Mouse (Mus musculus) MEL (cell line): Measurements from ENCODE around the gene Eml6. TPM values are rescaled to one million over a fixed set of nuclear protein-coding genes. Genes with fewer than 3 reads are reported as not detected.

Experiments
- DNase-seq: peaks from one replicate; pipeline ENCODE4 v3.0.0; 2011; ENCODE audit warnings: low read depth, low spot score
- H3K27ac ChIP-seq: 2 replicates; pipeline ENCODE4 v1.5.1; 2012; ENCODE audit warnings: low read depth, mild to moderate bottlenecking, control low read depth, low read length, moderate library complexity; ENCODE audit not compliant: control insufficient read depth
- H3K27me3 ChIP-seq, 2 experiments: fragments of 150-350 bp in 1 of 2; sonication (generic) in 1 of 2; 2 replicates each; pipeline ENCODE4 v1.6.1; 2012; ENCODE audit warnings: low read length in 2 of 2, mild to moderate bottlenecking in 2 of 2, improper control_type of control experiment in 1 of 2, moderate library complexity in 1 of 2; ENCODE audit not compliant: insufficient read depth in 2 of 2, control insufficient read depth in 1 of 2
- H3K36me3 ChIP-seq, 2 experiments: 2 replicates each; pipeline ENCODE4 v1.6.1; 2012 to 2014; ENCODE audit warnings: low read length in 2 of 2, improper control_type of control experiment in 1 of 2, inconsistent platforms in 1 of 2, mild to moderate bottlenecking in 1 of 2; ENCODE audit not compliant: insufficient read depth in 2 of 2, control insufficient read depth in 1 of 2
- H3K4me1 ChIP-seq, 2 experiments: fragments of 150-350 bp in 1 of 2; sonication (generic) in 1 of 2; 2 replicates each; pipeline ENCODE4 v1.6.1; 2012; ENCODE audit warnings: low read length in 2 of 2, improper control_type of control experiment in 1 of 2, mild to moderate bottlenecking in 1 of 2; ENCODE audit not compliant: insufficient read depth in 2 of 2, control insufficient read depth in 1 of 2
- H3K4me3 ChIP-seq, 2 experiments: fragments of 150-350 bp in 1 of 2; sonication (generic) in 1 of 2; 2 replicates each; pipeline ENCODE4 v1.5.1; 2012; ENCODE audit warnings: low read depth in 2 of 2, low read length in 2 of 2, mild to moderate bottlenecking in 2 of 2, moderate library complexity in 2 of 2, control low read depth in 1 of 2, improper control_type of control experiment in 1 of 2; ENCODE audit not compliant: control insufficient read depth in 1 of 2, insufficient read depth in 1 of 2
- H3K79me2 ChIP-seq: 2 replicates; pipeline ENCODE4 v1.6.1; 2012; ENCODE audit warnings: mild to moderate bottlenecking, low read length, moderate library complexity; ENCODE audit not compliant: control insufficient read depth, poor library complexity, insufficient read depth
- H3K9ac ChIP-seq: 2 replicates; pipeline ENCODE4 v1.6.1; 2012; ENCODE audit warnings: low read depth, mild to moderate bottlenecking, control low read depth, low read length, moderate library complexity; ENCODE audit not compliant: control insufficient read depth, poor library complexity, severe bottlenecking
- H3K9me3 ChIP-seq: fragments of 150-350 bp; sonication (generic); replicated peaks from 2 replicates; pipeline ENCODE4 v1.6.1; 2012; ENCODE audit warnings: mild to moderate bottlenecking, low read length, improper control_type of control experiment, moderate library complexity; ENCODE audit not compliant: insufficient read depth
- CHD1 ChIP-seq: IDR thresholded peaks from 2 replicates; pipeline ENCODE4 v1.6.1; 2012; ENCODE audit warnings: low read depth, mild to moderate bottlenecking, inconsistent platforms, low read length, improper control_type of control experiment
- CHD2 ChIP-seq: IDR thresholded peaks from 2 replicates; pipeline ENCODE4 v1.6.1; 2011; ENCODE audit warnings: low read length, improper control_type of control experiment
- E2F4 ChIP-seq: IDR thresholded peaks from 2 replicates; pipeline ENCODE4 v1.6.1; 2011; ENCODE audit warnings: low read depth, low read length, improper control_type of control experiment, borderline replicate concordance
- ELF1 ChIP-seq: IDR thresholded peaks from 2 replicates; pipeline ENCODE4 v1.6.1; 2014; ENCODE audit warnings: low read depth, mild to moderate bottlenecking, inconsistent platforms, low read length, improper control_type of control experiment, moderate library complexity
- EP300 ChIP-seq, 2 experiments: IDR thresholded peaks; 2 replicates each; pipeline ENCODE4 v1.6.1; 2011; ENCODE audit warnings: improper control_type of control experiment in 2 of 2, low read length in 2 of 2, low read depth in 1 of 2, mild to moderate bottlenecking in 1 of 2
- GABPA ChIP-seq: IDR thresholded peaks from 2 replicates; pipeline ENCODE4 v1.6.1; 2012; ENCODE audit warnings: low read depth, mild to moderate bottlenecking, inconsistent platforms, low read length, improper control_type of control experiment, moderate library complexity
- JUND ChIP-seq: IDR thresholded peaks from 2 replicates; pipeline ENCODE4 v1.6.1; 2011; ENCODE audit warnings: low read depth, mild to moderate bottlenecking, improper control_type of control experiment, low read length
- MAFK ChIP-seq: IDR thresholded peaks from 2 replicates; pipeline ENCODE4 v1.6.1; 2011; ENCODE audit warnings: low read depth, mild to moderate bottlenecking, low read length, improper control_type of control experiment, borderline replicate concordance
- MEF2A ChIP-seq: IDR thresholded peaks from 2 replicates; pipeline ENCODE4 v1.6.1; 2014; ENCODE audit warnings: low read depth, mild to moderate bottlenecking, inconsistent platforms, low read length, improper control_type of control experiment; ENCODE audit not compliant: poor library complexity, insufficient replicate concordance, severe bottlenecking; ENCODE audit errors: extremely low read depth
- NELFE ChIP-seq: IDR thresholded peaks from 2 replicates; pipeline ENCODE4 v1.6.1; 2011; ENCODE audit warnings: low read depth, low read length, improper control_type of control experiment
- NRF1 ChIP-seq: IDR thresholded peaks from 2 replicates; pipeline ENCODE4 v1.6.1; 2014; ENCODE audit warnings: low read depth, mild to moderate bottlenecking, inconsistent platforms, low read length, improper control_type of control experiment, moderate library complexity; ENCODE audit not compliant: poor library complexity, insufficient read depth, severe bottlenecking
- POLR2AphosphoS2 ChIP-seq: IDR thresholded peaks from 2 replicates; pipeline ENCODE4 v1.6.1; 2011; ENCODE audit warnings: low read length, improper control_type of control experiment
- RCOR1 ChIP-seq: IDR thresholded peaks from 2 replicates; pipeline ENCODE4 v1.6.1; 2012; ENCODE audit warnings: low read depth, mild to moderate bottlenecking, inconsistent platforms, low read length, improper control_type of control experiment
- SIN3A ChIP-seq: IDR thresholded peaks from 2 replicates; pipeline ENCODE4 v1.6.1; 2012; ENCODE audit warnings: low read length, improper control_type of control experiment, inconsistent platforms
- SMC3 ChIP-seq: IDR thresholded peaks from 2 replicates; pipeline ENCODE4 v1.6.1; 2011; ENCODE audit warnings: low read depth, low read length, improper control_type of control experiment
- TAL1 ChIP-seq: IDR thresholded peaks from 2 replicates; pipeline ENCODE4 v1.6.1; 2012; ENCODE audit warnings: mild to moderate bottlenecking, inconsistent platforms, low read length, moderate library complexity, mixed read lengths
- TCF12 ChIP-seq: IDR thresholded peaks from 2 replicates; pipeline ENCODE4 v1.6.1; 2014; ENCODE audit warnings: low read depth, mild to moderate bottlenecking, inconsistent platforms, low read length, improper control_type of control experiment, moderate library complexity
- USF1 ChIP-seq: IDR thresholded peaks from 2 replicates; pipeline ENCODE4 v1.6.1; 2014; ENCODE audit warnings: low read depth, mild to moderate bottlenecking, inconsistent platforms, low read length, improper control_type of control experiment, moderate library complexity
- ZC3H11A ChIP-seq: IDR thresholded peaks from 2 replicates; pipeline ENCODE4 v1.6.1; 2012; ENCODE audit warnings: low read depth, mild to moderate bottlenecking, inconsistent platforms, low read length, improper control_type of control experiment
- ZKSCAN1 ChIP-seq: IDR thresholded peaks from 2 replicates; pipeline ENCODE4 v1.6.1; 2012; ENCODE audit warnings: low read depth, mild to moderate bottlenecking, inconsistent platforms, low read length, improper control_type of control experiment, moderate library complexity
- ZMIZ1 ChIP-seq: IDR thresholded peaks from 2 replicates; pipeline ENCODE4 v1.6.1; 2012; ENCODE audit warnings: low read depth, mild to moderate bottlenecking, inconsistent platforms, low read length, improper control_type of control experiment, moderate library complexity
- ZNF384 ChIP-seq: IDR thresholded peaks from 2 replicates; pipeline ENCODE4 v1.6.1; 2012; ENCODE audit warnings: low read depth, mild to moderate bottlenecking, inconsistent platforms, low read length, improper control_type of control experiment
- polyA plus RNA-seq, 2 experiments: library from polyadenylated mRNA; stranded (reverse) in 1 of 2; unstranded in 1 of 2; fragments of >175 nt in 1 of 2; fragments of >200 nt in 1 of 2; gene quantifications; 2 replicates each; pipeline versions ENCODE4 v1.2.1 to v1.2.4; 2012; ENCODE audit warnings: low replicate concordance in 2 of 2, low read depth in 1 of 2; ENCODE audit not compliant: insufficient read length in 2 of 2, insufficient read depth in 1 of 2, missing spikeins in 1 of 2
- total RNA-seq: library from RNA; depleted of rRNA; stranded (reverse); fragments of 300-350 nt; gene quantifications from 2 replicates; pipeline ENCODE4 v1.2.3, GENCODE M21; 2012

Eml6 gene
- total and polyA plus RNA-seq, 3 experiments = 2.7 to 2.8 TPM; not detected in 1

GRCm38 (mm10) chr11:29913180-29913579, 112.7 kb downstream of the Eml6 start:
- H3K36me3 ChIP-seq = no peaks in the 10 kb centered on the region
- DNase-seq = no peak

GRCm38 (mm10) chr11:29909330-29909729, 116.5 kb downstream of the Eml6 start:
- no peaks in the 10 kb centered on the region for H3K4me1 ChIP-seq
- no peak for DNase-seq
- TF ChIP-seq USF1 (no peak), SIN3A (no peak), POLR2AphosphoS2 (no peak), CHD2 (no peak), RCOR1 (no peak), MEF2A (no peak), ZMIZ1 (no peak), ZC3H11A (no peak), MAFK (no peak), E2F4 (no peak), CHD1 (no peak), JUND (no peak), SMC3 (no peak), EP300 (IDR thresholded peaks at IDR 0.05; ENCODE audit: low read depth in 1 of 2, low read length in 2 of 2) (no peak), NELFE (no peak), TCF12 (no peak), ZNF384 (no peak), NRF1 (no peak), ELF1 (no peak)

More at GRCm38 (mm10) chr11:29913180-29913579, 112.7 kb downstream of the Eml6 start:
- Histone ChIP-seq H3K4me1 (no peaks in the 10 kb centered on the region), H3K79me2 (no peaks in the 10 kb centered on the region), H3K27me3 (no peaks in the 10 kb centered on the region), H3K9ac (no peak overlapping the region), H3K9me3 (no peaks in the 10 kb centered on the region), H3K27ac (no peak overlapping the region), H3K4me3 (no peak overlapping the region)
- no peak for TF ChIP-seq ZKSCAN1
- TF ChIP-seq JUND = no peak
- TF ChIP-seq TAL1 = no peak
- no peak for TF ChIP-seq ZC3H11A
- TF ChIP-seq TCF12 = no peak
- TF ChIP-seq GABPA = no peak
- TF ChIP-seq SIN3A = no peak

More at GRCm38 (mm10) chr11:29909330-29909729, 116.5 kb downstream of the Eml6 start:
- no peaks in the 10 kb centered on the region for H3K27me3 ChIP-seq
- H3K4me3 ChIP-seq = no peak overlapping the region
- no peak overlapping the region for H3K27ac ChIP-seq
- no peaks in the 10 kb centered on the region for H3K36me3 ChIP-seq
- no peaks in the 10 kb centered on the region for H3K79me2 ChIP-seq
- H3K9me3 ChIP-seq = no peaks in the 10 kb centered on the region
- H3K9ac ChIP-seq = no peak overlapping the region
